Mouse (Mus musculus) bone marrow, adult 2 months (tissue): Measurements from ENCODE around the gene Lrrc4c. TPM values are rescaled to one million over a fixed set of nuclear protein-coding genes. Genes with fewer than 3 reads are reported as not detected.

Source experiments
- H3K27ac ChIP-seq: fragments of 200-500 bp; 2 replicates; pipeline ENCODE4 v1.5.1; 2012; ENCODE audit warnings: low read depth, mild to moderate bottlenecking, control low read depth, inconsistent platforms, low read length; ENCODE audit not compliant: control insufficient read depth, poor library complexity, insufficient read depth
- H3K4me1 ChIP-seq: fragments of 200-500 bp; 2 replicates; pipeline ENCODE4 v1.6.1; 2011; ENCODE audit warnings: low read length; ENCODE audit not compliant: control insufficient read depth, insufficient read depth
- H3K4me3 ChIP-seq: fragments of 200-500 bp; replicated peaks from 2 replicates; pipeline ENCODE3; 2011; ENCODE audit warnings: mild to moderate bottlenecking, low read depth, low read length, control low read depth; ENCODE audit not compliant: control insufficient read depth
- CTCF ChIP-seq: fragments of 200-500 bp; IDR thresholded peaks from 2 replicates; pipeline ENCODE4 v1.5.1; 2011; ENCODE audit warnings: low read length, control low read depth; ENCODE audit not compliant: control insufficient read depth, insufficient read depth
- POLR2A ChIP-seq: fragments of 200-500 bp; IDR thresholded peaks from 2 replicates; pipeline ENCODE4 v1.6.1; 2011; ENCODE audit warnings: low read depth, mild to moderate bottlenecking, control low read depth, low read length, borderline replicate concordance; ENCODE audit not compliant: control insufficient read depth
- WGBS: fragments of 180-500 bp; shearing (Covaris S2); methylation state at CpG from one replicate; pipeline ENCODE4 v1.1.7; 2018; 5-methylcytosine and 5-hydroxymethylcytosine counted together
- polyA plus RNA-seq: library from polyadenylated mRNA; stranded (reverse); fragments of >200 nt; gene quantifications from 2 replicates; pipeline ENCODE4 v1.2.4, GENCODE M21; 2011; ENCODE audit warnings: low replicate concordance; ENCODE audit not compliant: missing spikeins, insufficient read depth, insufficient read length

Gene Lrrc4c
- polyA plus RNA-seq, 1 experiment, result not detected

- Histone ChIP-seq H3K4me1 (no peaks in the 10 kb centered on the region), H3K27ac (no peak overlapping the region), H3K4me3 (no peak overlapping the region)
- 72% methylated on average over 1 of the region's 1 CpGs for WGBS
- no peak for TF ChIP-seq POLR2A
- TF ChIP-seq CTCF, result no peak
Observed at GRCm38 (mm10) chr2:97545946-97546345, 1228.0 kb downstream of the Lrrc4c start.

- WGBS, result 65% methylated on average over 2 of the region's 2 CpGs
Observed at GRCm38 (mm10) chr2:97564509-97564908, 1246.5 kb downstream of the Lrrc4c start.

DNA sequence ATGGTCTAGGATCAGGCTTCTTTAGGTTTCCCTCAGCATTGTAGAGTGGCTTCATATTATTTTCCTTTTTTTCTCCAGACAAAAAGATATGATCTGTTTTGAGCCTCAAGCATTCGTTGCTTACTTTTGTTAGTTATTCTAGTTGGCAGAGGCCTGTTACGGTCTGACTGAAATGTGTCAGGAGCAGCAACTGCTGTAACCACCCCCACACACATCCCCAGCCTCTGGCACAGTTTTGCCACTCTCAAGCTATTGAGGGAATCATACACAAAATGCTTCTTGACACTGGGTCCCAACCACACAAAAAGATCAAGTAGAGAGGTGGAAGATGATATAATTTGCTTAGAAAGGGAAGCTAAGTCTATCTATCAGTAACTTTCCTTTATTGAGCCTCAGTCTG lies 1251.0 kb downstream of the Lrrc4c start:
- H3K27ac ChIP-seq, result no peak overlapping the region
- 75% methylated on average over 2 of the region's 2 CpGs for WGBS
- TF ChIP-seq POLR2A (no peak), CTCF (no peak)
- no peaks in the 10 kb centered on the region for H3K4me1 ChIP-seq
- H3K4me3 ChIP-seq, result no peak overlapping the region

More at GRCm38 (mm10) chr2:97564509-97564908, 1246.5 kb downstream of the Lrrc4c start:
- H3K27ac ChIP-seq, result no peak overlapping the region
- no peak for TF ChIP-seq POLR2A
- no peak for TF ChIP-seq CTCF
- no peaks in the 10 kb centered on the region for H3K4me1 ChIP-seq
- no peak overlapping the region for H3K4me3 ChIP-seq

- no peak overlapping the region for H3K27ac ChIP-seq
- H3K4me3 ChIP-seq, result no peak overlapping the region
- H3K4me1 ChIP-seq, result no peaks in the 10 kb centered on the region
- TF ChIP-seq CTCF (no peak), POLR2A (no peak)
Observed at GRCm38 (mm10) chr2:97574921-97575320, 1257.0 kb downstream of the Lrrc4c start.

- Histone ChIP-seq H3K4me3 (no peak overlapping the region), H3K4me1 (no peaks in the 10 kb centered on the region), H3K27ac (no peak overlapping the region)
- WGBS, result 80% methylated on average over 2 of the region's 2 CpGs
- no peak for TF ChIP-seq CTCF
- no peak for TF ChIP-seq POLR2A
Observed at GRCm38 (mm10) chr2:97581132-97581531, 1263.2 kb downstream of the Lrrc4c start.

DNA sequence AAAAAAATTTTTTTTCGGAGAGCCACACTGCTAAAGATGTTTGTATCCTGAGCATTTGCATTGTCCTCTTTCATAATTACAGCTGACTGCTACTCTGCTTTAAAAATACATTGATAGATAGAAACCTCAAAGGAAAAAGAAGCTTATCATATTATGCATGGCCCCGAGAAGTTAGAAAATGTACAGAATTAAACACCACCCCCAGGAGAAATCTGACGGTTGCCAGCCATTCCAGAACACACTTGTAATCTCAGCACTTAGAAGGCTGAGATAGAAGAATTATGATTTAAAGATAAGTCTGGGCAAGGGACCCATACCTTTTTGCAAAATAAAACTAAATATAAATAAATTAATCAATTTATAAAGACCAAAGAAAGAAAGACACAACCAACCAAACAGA lies 1268.4 kb downstream of the Lrrc4c start:
- WGBS, result 83% methylated on average over 3 of the region's 3 CpGs
- no peaks in the 10 kb centered on the region for H3K4me1 ChIP-seq
- H3K27ac ChIP-seq, result no peak overlapping the region
- H3K4me3 ChIP-seq, result no peak overlapping the region
- no peak for TF ChIP-seq POLR2A
- no peak for TF ChIP-seq CTCF

- no peak overlapping the region for H3K27ac ChIP-seq
- H3K4me1 ChIP-seq, result no peaks in the 10 kb centered on the region
- 77% methylated on average over 3 of the region's 3 CpGs for whole genome bisulfite sequencing
- TF ChIP-seq POLR2A (no peak), CTCF (no peak)
- H3K4me3 ChIP-seq, result no peak overlapping the region
Observed at GRCm38 (mm10) chr2:97590563-97590962, 1272.6 kb downstream of the Lrrc4c start.

DNA sequence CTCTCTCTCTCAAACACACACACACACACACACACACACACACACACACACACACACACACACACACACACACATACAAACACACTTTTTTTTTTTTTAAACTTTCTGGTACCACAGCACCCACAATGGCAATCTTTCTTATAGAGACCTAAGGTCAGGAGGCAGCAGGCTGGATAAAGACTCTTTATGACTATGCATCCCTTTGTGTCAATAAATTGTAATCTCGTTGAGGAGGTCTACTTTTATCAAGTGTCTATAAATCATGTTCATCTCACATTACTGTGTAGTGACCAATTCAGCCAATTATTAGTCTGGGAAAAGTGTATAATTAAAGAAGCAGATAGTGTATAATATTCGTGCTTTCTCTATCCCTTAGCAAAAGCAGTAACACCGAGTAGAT lies 1286.2 kb downstream of the Lrrc4c start:
- 64% methylated on average over 3 of the region's 3 CpGs for WGBS
- Histone ChIP-seq H3K4me1 (no peaks in the 10 kb centered on the region), H3K4me3 (no peak overlapping the region), H3K27ac (no peak overlapping the region)
- no peak for TF ChIP-seq CTCF
- no peak for TF ChIP-seq POLR2A

GRCm38 (mm10) chr2:97604688-97605215 lies 1286.8 kb downstream of the Lrrc4c start:
- no peak for TF ChIP-seq POLR2A
- TF ChIP-seq CTCF, result no peak
- no peak overlapping the region for H3K27ac ChIP-seq
- no peaks in the 10 kb centered on the region for H3K4me1 ChIP-seq
- H3K4me3 ChIP-seq, result no peak overlapping the region
- 64% methylated on average over 3 of the region's 3 CpGs for whole genome bisulfite sequencing
